Mouse (Mus musculus) ES-Bruce4 (cell line): ENCODE data around the gene Hist1h2ag. TPM values are rescaled to one million over a fixed set of nuclear protein-coding genes. Genes with fewer than 3 reads are reported as not detected.

Experiments
- H3K27ac ChIP-seq: 2 replicates; pipeline ENCODE4 v1.5.1; 2012; ENCODE audit warnings: low read length, inconsistent platforms; ENCODE audit not compliant: insufficient read depth
- H3K27me3 ChIP-seq: 2 replicates; pipeline ENCODE4 v1.6.1; 2012; ENCODE audit warnings: mild to moderate bottlenecking, low read length, inconsistent platforms; ENCODE audit not compliant: control insufficient read depth, poor library complexity, insufficient read depth, severe bottlenecking
- H3K36me3 ChIP-seq: 2 replicates; pipeline ENCODE4 v1.6.1; 2012; ENCODE audit warnings: inconsistent platforms, mild to moderate bottlenecking, low read length, moderate library complexity; ENCODE audit not compliant: control insufficient read depth, poor library complexity, insufficient read depth, severe bottlenecking
- H3K4me1 ChIP-seq: one replicate; pipeline ENCODE4 v1.8.1; 2011; ENCODE audit warnings: low read length; ENCODE audit not compliant: control insufficient read depth, insufficient read depth
- H3K4me3 ChIP-seq: 2 replicates; pipeline ENCODE4 v1.5.1; 2011; ENCODE audit warnings: low read depth, mild to moderate bottlenecking, low read length
- H3K9ac ChIP-seq: 2 replicates; pipeline ENCODE4 v1.6.1; 2012; ENCODE audit warnings: low read depth, mild to moderate bottlenecking, inconsistent platforms; ENCODE audit not compliant: poor library complexity, severe bottlenecking
- H3K9me3 ChIP-seq: replicated peaks from 2 replicates; pipeline ENCODE4 v1.6.1; 2012; ENCODE audit warnings: mild to moderate bottlenecking, low read length, inconsistent platforms; ENCODE audit not compliant: control insufficient read depth, poor library complexity, insufficient read depth, severe bottlenecking
- CTCF ChIP-seq: IDR thresholded peaks from one replicate; pipeline ENCODE4 v1.8.1; 2011; ENCODE audit warnings: low read depth, low read length
- EP300 ChIP-seq: IDR thresholded peaks from 2 replicates; pipeline ENCODE4 v1.6.1; 2011; ENCODE audit warnings: low read depth, low read length; ENCODE audit not compliant: insufficient read depth
- POLR2A ChIP-seq: IDR thresholded peaks from one replicate; pipeline ENCODE4 v1.8.1; 2011; ENCODE audit warnings: low read length; ENCODE audit not compliant: insufficient read depth
- polyA plus RNA-seq: library from polyadenylated mRNA; stranded (reverse); fragments of >200 nt; gene quantifications from 2 replicates; pipeline ENCODE4 v1.2.4, GENCODE M21; 2011; ENCODE audit warnings: low read depth; ENCODE audit not compliant: missing spikeins, insufficient read depth, insufficient read length

The Hist1h2ag gene
- polyA plus RNA-seq, 1 experiment, result 7.9 TPM

DNA sequence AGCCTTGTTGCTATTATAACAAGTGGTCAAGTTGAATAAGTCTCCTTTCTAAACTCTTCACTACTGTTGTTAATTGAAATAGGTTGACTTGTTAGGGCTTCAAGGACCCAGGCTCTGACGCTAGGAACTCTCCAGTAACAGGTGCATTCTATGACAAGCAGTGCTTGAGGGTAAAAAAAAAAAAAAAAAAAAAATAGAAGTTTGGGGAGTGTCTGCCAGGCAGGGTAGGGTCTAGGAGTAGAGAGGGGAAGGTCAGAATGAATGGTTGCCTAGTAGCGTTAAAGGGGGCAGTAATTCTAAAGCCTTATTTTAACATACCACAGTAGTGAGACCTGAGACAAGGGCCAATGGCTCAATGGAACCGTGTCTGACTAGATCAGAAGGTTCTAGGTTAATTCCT lies 44.3 kb downstream of the Hist1h2ag start:
- no peak overlapping the region for H3K27ac ChIP-seq
- H3K4me1 ChIP-seq, result no peaks in the 10 kb centered on the region
- peaks cover 9% of the 10 kb centered on the region for H3K27me3 ChIP-seq
- H3K9ac ChIP-seq, result no peak overlapping the region
- H3K9me3 ChIP-seq, result no peaks in the 10 kb centered on the region
- H3K4me3 ChIP-seq, result no peak overlapping the region
- TF ChIP-seq EP300 (no peak), POLR2A (no peak), CTCF (no peak)
- H3K36me3 ChIP-seq, result no peaks in the 10 kb centered on the region

DNA sequence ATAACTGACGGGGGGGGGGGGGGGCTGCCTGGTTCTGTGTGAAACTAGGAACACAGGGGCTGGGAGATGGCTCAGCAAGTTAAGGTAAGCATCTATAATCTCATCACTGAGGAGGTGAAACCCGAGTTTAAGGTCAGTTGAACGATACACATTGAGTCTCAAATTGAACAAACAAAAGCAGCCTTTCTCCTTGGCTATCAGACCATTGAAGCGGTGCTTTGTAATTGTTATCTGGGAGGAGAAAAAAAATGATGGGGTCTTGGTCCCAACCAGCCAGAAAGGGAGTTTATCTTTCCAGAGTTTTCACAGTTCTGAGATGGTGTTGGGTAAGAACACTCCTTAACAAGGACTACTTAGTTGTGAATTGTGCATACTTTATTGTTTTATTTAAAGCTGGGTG lies 44.9 kb downstream of the Hist1h2ag start:
- H3K9me3 ChIP-seq, result no peaks in the 10 kb centered on the region
- H3K4me3 ChIP-seq, result no peak overlapping the region
- TF ChIP-seq EP300, result no peak
- TF ChIP-seq POLR2A, result no peak
- TF ChIP-seq CTCF, result no peak
- no peaks in the 10 kb centered on the region for H3K36me3 ChIP-seq
- peaks cover 9% of the 10 kb centered on the region for H3K27me3 ChIP-seq
- H3K4me1 ChIP-seq, result peaks cover 2% of the 10 kb centered on the region
- no peak overlapping the region for H3K27ac ChIP-seq
- H3K9ac ChIP-seq, result 0 out of 2 replicates have a peak overlapping the region, but pooled peaks have one; percentile 46

DNA sequence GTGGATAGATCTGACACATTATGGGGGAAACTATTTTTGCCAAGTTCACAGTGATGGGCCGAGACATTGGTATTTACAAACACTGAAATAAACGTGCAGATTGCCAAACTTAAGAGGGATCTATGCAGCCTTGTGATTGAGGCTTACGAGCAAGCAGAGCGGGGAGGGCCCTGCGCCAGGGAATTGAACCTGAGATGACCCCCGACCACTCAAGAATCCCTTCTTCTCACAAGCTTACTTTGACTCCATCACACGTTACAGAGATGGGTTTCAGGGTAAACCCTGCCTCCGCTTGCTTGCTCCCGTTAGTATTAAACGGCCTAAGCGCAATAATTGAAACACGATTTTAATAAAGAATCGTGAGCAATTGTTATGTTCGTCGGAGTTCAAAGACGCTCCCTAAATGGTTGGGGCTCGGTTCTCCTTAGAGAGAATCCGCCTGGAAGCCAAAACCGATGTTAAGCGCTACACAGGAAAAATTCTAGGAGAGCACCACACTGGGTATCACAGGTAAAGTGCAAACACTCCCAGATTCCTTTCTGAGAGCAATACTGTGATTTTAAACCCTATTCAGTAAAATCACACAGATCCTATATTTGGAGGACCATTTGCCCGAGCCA lies 45.4 kb downstream of the Hist1h2ag start:
- H3K9ac ChIP-seq, result peak overlapping the region; percentile 46; the same call in 1 of the 2 replicates
- peaks cover 2% of the 10 kb centered on the region for H3K4me1 ChIP-seq
- H3K4me3 ChIP-seq, result peak overlapping the region; percentile 75
- H3K27ac ChIP-seq, result no peak overlapping the region
- no peak for TF ChIP-seq CTCF
- TF ChIP-seq EP300, result no peak
- TF ChIP-seq POLR2A, result no peak
- H3K9me3 ChIP-seq, result no peaks in the 10 kb centered on the region
- no peaks in the 10 kb centered on the region for H3K36me3 ChIP-seq
- peaks cover 9% of the 10 kb centered on the region for H3K27me3 ChIP-seq

DNA sequence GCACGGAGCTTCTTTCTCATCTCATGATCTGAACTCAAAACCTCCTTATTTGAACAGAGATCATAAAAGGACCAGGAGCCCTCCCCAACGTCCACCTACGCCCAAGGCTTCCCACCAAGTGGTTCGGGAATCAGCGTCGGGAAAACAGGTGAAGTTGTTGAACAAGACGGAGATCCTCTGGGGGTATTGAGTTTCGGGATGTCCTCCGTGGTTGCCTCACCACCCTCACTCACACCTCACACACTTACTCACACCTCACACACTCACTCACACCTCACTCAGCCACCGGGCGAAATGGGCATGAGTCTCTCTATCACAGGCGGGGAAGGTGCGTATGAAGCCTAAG lies 45.9 kb downstream of the Hist1h2ag start:
- Histone ChIP-seq H3K4me3 (peak overlapping the region; percentile 75), H3K9me3 (no peaks in the 10 kb centered on the region), H3K9ac (peak overlapping the region; percentile 46), H3K27me3 (peaks cover 9% of the 10 kb centered on the region), H3K4me1 (peaks cover 2% of the 10 kb centered on the region), H3K27ac (no peak overlapping the region), H3K36me3 (no peaks in the 10 kb centered on the region)
- TF ChIP-seq EP300 (no peak), POLR2A (no peak), CTCF (no peak)

DNA sequence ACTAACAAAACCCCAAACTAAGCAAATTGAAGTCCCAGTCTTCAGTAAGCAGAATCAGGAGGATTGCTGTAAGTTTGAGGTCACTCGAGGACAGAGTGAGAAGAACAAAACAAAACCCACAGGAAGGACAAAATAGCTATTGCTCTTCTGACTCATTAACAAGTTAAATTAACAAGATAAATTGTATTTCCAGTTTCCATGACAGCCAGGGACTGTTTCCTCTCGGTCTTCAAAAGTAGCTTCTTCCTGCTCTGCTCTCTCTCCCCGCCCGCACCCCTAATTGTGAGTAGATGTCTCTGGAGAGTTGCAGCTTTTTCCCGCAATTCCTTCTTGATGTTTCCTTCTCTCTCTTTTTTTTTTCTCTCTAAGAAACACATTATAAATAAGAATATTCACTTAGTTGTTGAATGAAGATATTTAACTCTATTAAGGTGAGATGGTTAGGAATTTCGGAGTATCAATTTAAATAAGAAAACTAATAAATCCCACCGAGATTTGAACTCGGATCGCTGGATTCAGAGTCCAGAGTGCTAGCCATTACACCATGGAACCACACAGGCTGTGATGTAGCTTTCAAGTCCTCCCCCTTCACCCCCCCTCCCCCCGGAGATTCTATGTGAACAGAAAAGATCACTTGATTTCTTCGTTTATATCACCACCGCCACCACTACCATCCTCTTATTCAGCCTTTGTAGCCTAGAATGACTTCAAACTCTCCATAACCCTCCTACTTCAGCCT lies 46.5 kb downstream of the Hist1h2ag start:
- no peaks in the 10 kb centered on the region for H3K9me3 ChIP-seq
- peak overlapping the region; percentile 46 for H3K9ac ChIP-seq
- no peak overlapping the region for H3K27ac ChIP-seq
- peaks cover 9% of the 10 kb centered on the region for H3K27me3 ChIP-seq
- H3K36me3 ChIP-seq, result no peaks in the 10 kb centered on the region
- H3K4me1 ChIP-seq, result peaks cover 2% of the 10 kb centered on the region
- H3K4me3 ChIP-seq, result peak overlapping the region; percentile 75
- no peak for TF ChIP-seq CTCF
- no peak for TF ChIP-seq POLR2A
- no peak for TF ChIP-seq EP300

DNA sequence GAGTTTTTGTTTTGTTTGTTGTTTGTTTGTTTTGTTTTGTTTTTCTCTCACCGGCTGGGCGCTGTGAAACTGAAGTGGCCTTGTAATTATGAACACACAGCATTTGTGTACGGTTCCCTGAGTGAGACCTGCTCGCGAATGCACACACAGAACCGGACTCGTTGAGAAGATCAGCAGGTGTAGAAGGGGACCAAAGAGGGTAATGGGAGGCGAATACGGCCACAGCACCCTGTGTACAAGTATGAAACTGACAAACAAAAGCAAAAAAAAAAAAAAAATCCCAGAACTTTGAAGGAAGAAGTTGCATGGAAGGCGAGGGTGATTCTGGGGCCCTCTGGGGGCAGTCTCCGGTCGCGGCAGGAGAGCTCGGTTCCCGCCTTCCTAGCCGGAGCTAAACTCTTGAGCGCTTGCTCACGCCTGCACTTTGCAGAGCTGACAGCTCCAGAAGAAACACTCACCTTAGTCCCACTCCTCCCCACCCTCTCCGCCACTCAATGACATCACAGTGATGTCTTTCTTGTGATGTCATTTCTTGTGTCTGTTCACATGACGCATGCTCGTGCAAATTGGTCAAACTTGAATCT lies 47.3 kb downstream of the Hist1h2ag start:
- H3K4me1 ChIP-seq, result peaks cover 2% of the 10 kb centered on the region
- H3K4me3 ChIP-seq, result peak overlapping the region; percentile 64
- H3K9me3 ChIP-seq, result no peaks in the 10 kb centered on the region; the same call in 1 of the 2 replicates
- H3K27me3 ChIP-seq, result peaks cover 9% of the 10 kb centered on the region
- H3K36me3 ChIP-seq, result no peaks in the 10 kb centered on the region
- H3K27ac ChIP-seq, result no peak overlapping the region
- TF ChIP-seq EP300 (no peak), CTCF (no peak), POLR2A (no peak)
- peak overlapping the region; percentile 38 for H3K9ac ChIP-seq
